Mouse (Mus musculus): ENCODE data around the gene Tgfbr2.
A peak's percentile ranks its signal among the peaks of the same experiment; 100 is the strongest.
"Not testable (repeated sequence)": the region's sequence is repeated elsewhere in the genome, so short reads cannot be mapped to it uniquely, and the experiment has no call there.

Tgfbr2 gene

GRCm38 (mm10) chr9:116071561-116071960 lies 103.6 kb downstream of the Tgfbr2 start:
- DNase-seq (ENCODE audit: low spot score): not testable (repeated sequence)

- DNase-seq (ENCODE audit: low spot score): peak; percentile 16
These were observed 110.4 kb downstream of the Tgfbr2 start for GRCm38 (mm10) chr9:116064774-116065173.

DNA sequence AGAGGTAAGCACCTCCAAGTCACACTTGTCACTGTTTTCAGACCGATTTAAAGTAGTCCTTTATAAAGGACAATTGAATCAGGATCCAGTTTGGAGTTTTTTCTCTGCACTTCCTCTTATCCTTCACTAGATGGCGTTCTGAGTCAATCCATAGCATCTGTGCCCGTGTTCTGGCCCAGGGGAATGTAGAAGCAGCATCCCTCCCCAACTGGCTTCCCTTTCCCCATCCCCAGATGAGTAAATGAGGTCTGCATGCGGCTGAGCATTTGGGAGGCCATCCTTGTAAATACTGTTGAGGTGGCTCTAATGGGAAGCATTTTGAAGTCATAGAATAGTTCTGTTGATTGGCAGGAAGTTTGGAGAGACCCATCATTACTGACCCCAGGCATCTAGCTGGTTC lies 114.5 kb downstream of the Tgfbr2 start:
- no peak for DNase-seq (ENCODE audit: low spot score)

- no peak for DNase-seq (ENCODE audit: low spot score)
These were observed 116.0 kb downstream of the Tgfbr2 start for GRCm38 (mm10) chr9:116059156-116059555.

DNA sequence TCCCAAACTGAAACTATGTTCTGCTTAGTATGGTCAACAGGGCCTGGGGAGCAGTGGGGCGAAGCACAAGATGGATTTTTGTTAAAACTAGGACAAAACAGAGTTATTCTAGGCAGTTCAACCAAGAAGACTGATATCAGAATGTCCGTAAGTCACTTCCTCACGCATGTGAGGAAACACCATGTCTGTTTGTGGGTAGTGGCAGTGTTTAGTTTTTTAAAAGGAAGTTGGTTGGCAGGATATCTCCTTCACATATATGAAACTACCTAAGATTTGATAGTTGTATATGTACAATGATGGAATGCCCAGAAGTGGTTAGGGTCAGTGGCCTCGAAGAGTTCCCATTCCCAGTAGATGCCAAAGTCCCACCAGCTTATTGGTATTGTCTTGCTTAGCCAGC lies 116.7 kb downstream of the Tgfbr2 start:
- no peak for DNase-seq (ENCODE audit: low spot score)

DNA sequence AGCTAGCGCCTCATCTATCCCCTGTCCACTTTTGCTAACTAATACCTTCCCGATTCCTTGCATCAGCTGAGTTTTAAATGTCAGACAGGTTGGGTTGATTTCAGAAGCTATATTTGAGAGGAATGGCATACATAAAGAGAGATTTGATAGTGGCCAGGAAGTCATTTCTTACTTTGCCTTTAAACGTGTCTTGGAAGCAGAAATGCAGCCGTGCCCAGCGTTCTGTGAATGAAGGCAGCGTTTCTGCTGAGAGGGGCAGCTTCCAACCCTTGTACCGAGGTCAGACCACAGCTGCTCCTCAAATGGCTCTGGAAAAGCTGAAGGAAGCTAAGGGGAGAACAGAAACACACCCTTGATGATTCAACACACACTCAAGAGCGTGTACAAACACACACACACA lies 121.2 kb downstream of the Tgfbr2 start:
- DNase-seq (ENCODE audit: low spot score): no peak

DNA sequence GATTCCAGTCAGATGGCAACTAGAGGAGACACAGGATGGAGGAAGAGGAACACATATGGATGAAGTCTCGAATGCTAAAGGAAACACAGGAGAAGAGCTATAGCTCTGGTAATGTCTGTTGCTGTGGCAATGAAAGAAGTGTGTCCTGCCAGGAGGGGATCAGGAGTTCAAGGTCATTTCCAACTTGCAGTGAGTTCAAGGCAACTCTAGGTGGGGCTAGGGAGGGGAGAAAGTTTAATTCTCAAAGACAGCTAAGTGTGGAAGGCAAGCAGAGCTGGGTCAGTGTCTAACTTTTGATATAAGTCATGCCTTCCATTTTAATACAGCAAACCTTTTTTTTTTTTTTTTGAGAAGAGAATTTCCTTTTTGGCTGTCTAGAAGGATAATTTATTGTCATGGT lies 125.2 kb downstream of the Tgfbr2 start:
- DNase-seq (ENCODE audit: low spot score): no peak

GRCm38 (mm10) chr9:116041787-116042186 lies 133.4 kb downstream of the Tgfbr2 start:
- peak; percentile 45 for DNase-seq (ENCODE audit: low spot score)

- no peak for DNase-seq (ENCODE audit: low spot score)
These were observed 133.8 kb downstream of the Tgfbr2 start for GRCm38 (mm10) chr9:116041369-116041768.

DNA sequence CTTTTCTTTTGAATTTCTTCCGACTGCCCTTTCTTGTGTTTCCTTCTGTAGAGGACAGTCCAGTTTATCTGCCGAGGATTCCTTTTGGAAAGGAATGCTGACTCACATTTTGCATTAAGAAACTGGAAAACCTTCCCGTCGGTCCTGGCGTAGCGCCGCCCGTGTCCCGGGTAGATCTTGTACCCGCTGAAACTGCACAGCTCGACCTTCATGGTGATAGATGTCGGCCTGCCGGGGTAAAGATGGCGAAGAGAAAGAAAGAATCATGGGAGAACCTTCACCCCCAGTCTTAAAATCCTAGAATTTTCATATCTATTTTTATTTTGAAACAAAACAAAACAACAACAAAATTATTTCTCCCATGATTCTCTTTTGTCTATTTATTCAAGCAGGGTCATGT lies 134.3 kb downstream of the Tgfbr2 start:
- not testable (repeated sequence) for DNase-seq (ENCODE audit: low spot score)

DNA sequence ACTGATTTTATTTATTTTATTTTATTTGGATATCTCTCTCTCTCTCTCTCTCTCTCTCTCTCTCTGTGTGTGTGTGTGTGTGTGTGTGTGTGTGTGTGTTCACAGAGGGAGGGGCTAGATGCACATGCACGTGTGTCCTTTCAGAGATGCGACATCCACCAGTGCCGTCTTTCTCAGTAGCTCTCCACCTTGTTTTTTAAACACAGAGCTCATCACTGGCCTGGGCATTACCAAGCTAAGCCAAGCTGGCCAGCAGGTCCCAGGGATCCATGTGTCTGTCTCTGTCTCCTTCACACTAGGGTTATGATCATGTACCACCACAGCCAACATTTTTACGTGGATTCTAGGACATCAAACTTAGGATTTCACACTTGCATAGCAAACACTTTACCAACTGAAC lies 135.2 kb downstream of the Tgfbr2 start:
- no peak for DNase-seq (ENCODE audit: low spot score)

- DNase-seq (ENCODE audit: low spot score): no peak
These were observed 136.9 kb downstream of the Tgfbr2 start for GRCm38 (mm10) chr9:116038275-116038674.
